Mouse (Mus musculus): Measurements from ENCODE around the gene Cxadr.
"Not testable (repeated sequence)": the region's sequence is repeated elsewhere in the genome, so short reads cannot be mapped to it uniquely, and the experiment has no call there.

Gene Cxadr

DNA sequence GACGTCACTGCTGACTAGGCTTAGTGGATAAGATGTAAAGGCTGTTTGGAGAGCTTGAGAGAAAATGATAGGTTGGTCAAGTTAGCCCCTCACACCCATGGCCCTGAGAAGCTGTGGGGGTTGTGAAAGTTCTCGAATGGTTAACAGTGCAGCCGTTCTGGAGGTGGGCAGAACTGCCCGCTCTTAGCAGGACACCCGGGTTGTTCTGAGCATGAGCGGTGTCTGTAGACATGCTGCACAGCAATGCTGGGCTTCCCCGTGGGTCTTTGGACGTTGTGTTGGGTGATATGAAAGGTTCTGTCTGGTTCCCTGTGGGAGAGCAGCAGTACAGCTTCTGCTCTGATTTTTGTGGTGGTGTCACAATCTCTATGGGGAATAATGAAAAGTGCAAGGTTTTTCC lies 5.3 kb downstream of the Cxadr start:
- CTCF ChIA-PET: no interaction called here

- CTCF ChIA-PET: no interaction called here
These were observed 6.3 kb downstream of the Cxadr start for GRCm38 (mm10) chr16:78307476-78308192.

DNA sequence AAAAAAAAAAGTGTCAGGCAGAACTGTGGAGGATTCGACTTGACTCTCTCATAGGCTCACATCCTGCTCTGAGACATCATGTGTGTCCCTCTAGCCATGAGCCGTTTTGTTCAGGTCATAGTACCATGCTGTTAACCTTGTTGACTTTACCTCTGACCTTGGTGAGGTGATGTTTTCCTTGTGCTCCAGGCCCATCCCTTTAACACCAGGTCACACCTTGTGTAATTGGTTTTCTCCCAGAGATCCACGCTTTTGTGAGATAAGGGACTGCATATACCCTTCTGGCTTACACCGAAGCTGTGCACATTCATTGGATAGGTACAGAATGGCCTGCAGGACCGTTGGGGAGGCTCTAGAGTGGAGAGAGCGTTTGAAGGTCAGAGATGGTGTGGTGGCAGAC lies 8.0 kb downstream of the Cxadr start:
- CTCF ChIA-PET: no interaction called here

DNA sequence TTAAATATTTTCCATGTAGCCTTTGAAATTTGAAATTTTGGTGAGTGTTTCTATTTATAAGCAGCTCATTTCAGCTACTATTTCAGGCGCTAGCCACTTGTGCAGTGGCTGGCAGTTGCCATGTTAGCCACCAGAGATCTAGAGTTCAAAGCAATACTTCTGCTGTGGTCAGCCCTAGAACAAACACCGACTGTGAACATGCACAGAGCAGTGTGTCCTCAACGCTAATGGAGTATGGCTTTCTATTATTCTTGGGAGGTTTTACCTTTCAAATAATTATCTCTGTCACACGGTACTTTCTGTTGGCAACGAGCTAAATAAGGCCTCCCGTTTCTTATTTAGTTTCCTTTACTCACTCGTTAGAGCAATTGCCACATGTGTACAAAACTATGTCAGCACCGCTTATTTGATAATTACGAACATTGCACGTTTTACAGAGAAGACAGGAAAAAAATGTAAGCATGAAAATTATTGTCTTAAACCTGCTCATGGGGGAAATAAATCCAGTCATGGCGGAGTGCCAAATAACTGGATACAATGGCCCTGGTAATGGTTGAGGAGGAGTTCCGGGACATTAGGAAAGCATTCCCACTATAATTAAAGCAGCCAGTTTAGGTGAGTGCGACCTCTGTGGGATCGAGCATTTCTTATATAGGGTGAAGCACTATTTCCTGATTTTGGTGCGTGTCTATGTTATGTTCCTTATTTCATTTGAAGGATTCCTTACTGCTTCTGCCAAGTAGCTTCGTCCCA lies 12.0 kb downstream of the Cxadr start:
- CTCF ChIA-PET: no interaction called here

- CTCF ChIA-PET: no interaction called here
These were observed 12.7 kb downstream of the Cxadr start for GRCm38 (mm10) chr16:78314026-78314425.

GRCm38 (mm10) chr16:78316849-78317248 lies 15.6 kb downstream of the Cxadr start:
- CTCF ChIA-PET: no interaction called here

DNA sequence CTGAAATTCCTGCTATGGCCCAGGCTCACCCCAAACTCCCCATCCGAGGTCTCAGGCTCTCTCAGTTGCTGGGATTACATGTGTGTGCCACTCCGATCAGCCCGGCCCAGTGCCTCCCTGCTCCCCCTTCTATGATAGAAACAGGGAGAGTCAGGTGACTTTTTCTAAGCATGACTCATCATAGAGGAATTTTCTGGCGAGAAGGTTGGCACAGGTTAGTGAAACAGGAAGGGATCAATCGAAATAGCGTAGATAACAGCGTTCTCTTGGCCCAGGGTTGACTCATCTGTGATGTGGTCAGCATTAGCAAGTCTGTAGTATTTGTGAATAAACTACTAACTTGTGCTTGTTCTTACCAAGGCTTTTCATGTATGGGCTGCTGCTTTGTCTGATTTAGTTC lies 16.7 kb downstream of the Cxadr start:
- CTCF ChIA-PET: no interaction called here

DNA sequence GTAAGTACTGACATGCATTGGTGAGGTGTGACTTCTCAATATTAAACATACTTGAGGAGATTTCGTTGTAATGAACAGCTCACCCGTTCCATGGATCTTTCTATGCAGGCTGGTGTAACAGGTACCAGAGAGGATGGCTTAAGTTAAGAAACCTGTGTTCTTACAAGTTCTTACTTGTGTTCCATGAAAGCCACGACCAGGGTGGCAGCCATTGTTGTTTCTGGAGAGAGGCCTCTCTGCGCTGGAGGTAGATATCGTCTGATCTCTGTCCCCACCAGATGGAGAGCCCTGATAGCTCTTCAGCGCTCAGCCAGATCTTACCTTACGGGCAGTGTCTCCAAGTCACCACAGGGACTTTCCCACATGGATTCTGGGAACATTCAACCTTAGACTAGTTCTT lies 18.4 kb downstream of the Cxadr start:
- CTCF ChIA-PET: no interaction called here

GRCm38 (mm10) chr16:78321559-78321958 lies 20.3 kb downstream of the Cxadr start:
- CTCF ChIA-PET: no interaction called here

- CTCF ChIA-PET: no interaction called here
These were observed 20.9 kb downstream of the Cxadr start for GRCm38 (mm10) chr16:78322140-78322539.

DNA sequence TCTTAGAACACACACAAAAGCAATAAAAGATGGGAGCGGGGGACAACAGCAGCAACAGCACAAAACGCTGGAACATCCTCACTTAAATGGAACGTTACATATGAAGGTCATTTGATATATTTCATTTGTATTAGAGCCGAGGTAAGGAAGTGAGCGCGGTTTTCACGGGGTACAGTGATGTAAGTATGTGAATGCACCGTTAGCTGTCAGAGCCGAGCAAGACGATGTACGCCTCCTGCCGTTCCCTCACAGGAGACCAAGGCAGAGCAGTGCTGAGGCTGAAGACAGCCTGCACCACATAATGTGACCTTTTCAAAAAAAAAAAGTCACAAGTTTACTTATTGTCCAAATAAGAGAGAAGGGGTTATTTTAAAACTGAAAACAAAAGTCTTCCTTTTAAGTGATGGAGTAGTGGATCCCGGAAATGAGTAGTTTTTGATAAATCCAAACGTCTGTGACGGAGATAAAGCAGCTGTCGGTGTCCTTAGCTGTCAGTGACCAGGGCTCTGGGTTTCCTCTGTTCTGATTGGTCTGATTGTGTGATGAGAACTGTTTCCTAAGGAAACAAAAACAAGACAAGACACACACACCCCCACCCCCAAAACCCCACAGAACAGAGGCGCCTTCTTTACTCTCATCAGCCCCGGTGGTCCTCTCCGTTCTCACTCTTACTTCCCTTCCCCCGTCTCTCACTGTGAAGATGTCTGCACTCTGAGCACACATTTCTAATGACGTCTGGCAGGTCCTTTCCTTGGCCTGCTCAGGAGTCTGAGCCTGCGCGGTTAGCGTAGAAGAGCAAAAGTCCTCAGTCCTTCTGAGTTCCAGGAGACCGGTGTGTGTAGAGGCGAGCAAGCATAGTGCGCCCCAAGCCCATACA lies 24.9 kb downstream of the Cxadr start:
- CTCF ChIA-PET: no interaction called here

- CTCF ChIA-PET: no interaction called here
These were observed 26.3 kb downstream of the Cxadr start for GRCm38 (mm10) chr16:78327562-78327961.

- CTCF ChIA-PET: no interaction called here
These were observed 26.7 kb downstream of the Cxadr start for GRCm38 (mm10) chr16:78327999-78328398.

- CTCF ChIA-PET: no interaction called here
These were observed 35.9 kb downstream of the Cxadr start for GRCm38 (mm10) chr16:78337226-78337625.

DNA sequence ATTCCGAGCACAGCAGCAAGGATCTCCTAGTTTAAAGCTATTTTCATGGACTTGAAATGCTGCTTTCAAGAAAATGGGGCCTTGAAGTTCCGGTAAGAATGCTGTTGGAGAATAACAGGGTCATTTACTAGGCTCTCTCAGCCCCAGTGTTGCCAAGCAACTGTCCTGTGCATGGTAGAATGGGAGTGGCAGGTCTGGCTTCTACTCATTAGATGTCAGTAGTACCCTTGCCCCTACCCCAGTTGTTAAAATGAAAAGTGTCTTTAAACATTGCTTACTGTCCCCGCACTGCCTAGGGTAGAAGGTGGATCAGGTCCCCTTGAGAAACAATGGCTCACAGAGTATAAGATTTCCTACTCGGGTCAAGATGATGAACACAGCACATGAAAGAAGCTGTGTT lies 40.1 kb downstream of the Cxadr start:
- CTCF ChIA-PET: interaction anchor here (0.6 kb wide), 1 partner anchor 63 kb away, joined by 3 read pairs; no protein-coding TSS in a partner anchor

DNA sequence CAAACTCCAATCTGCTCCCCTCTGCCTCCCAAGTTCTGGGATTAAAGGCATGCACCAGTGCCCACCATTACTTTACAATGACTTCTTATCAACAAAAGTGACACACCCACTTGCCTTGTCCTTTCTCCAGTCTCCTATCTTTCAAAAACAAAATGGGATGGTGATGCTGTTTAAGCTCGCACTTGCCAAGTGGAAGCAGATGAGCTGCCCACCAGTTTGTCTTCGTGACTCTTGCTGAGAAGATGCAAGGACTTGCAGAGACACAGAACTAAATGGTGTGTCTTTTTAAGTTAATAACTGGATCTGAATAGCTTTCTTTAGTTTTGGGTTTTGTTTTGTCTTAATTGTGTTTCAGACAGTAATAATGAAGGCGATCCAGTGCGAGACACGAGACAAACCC lies 41.5 kb downstream of the Cxadr start:
- CTCF ChIA-PET: no interaction called here

DNA sequence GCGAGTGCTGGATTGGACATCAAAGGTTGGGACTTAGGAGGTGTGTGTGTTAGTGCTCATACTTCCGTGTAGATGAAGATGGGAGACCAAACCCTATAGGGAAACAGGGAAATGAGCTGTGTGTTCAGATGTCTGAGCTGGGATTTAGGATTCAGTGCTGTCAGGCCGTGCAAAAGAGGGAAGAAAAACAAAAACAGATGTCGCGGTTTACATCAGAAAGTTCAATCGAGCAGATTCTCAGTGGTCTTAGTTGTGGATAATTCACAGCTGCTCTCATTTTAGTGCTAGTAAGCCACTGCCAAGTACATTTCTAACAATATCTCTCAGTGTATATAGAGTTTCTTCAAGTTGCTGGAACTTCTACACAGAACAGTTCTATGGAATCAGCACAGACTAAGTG lies 42.5 kb downstream of the Cxadr start:
- CTCF ChIA-PET: no interaction called here

DNA sequence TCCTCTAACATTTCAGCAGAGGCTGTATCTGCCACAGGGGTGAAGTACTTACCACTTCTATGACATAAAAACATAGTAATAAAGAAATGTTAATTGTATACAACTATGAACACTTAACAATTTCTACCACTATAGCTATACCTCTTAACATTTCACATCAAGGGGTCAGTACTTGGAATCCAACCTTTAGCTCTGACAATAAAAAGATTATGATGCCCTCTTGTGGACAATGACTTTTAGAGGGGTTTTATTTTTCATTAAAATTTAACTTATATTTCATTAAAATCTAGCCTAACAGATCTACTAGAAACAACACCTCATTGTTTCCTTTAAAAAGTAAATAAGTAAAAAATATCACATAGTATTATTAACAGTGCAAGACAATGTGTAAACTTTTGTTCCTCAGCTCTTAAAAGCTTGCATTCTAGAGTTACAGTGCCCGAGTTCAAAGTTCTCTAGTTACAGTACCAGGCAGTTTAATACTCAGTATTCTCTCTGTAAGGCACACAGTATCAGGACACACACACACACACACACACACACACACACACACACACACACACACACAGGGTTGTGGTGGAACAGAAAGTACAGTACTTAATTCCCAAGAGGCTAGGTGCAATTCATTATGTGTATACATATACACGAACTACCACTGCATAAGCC lies 45.5 kb downstream of the Cxadr start:
- CTCF ChIA-PET: no interaction called here

DNA sequence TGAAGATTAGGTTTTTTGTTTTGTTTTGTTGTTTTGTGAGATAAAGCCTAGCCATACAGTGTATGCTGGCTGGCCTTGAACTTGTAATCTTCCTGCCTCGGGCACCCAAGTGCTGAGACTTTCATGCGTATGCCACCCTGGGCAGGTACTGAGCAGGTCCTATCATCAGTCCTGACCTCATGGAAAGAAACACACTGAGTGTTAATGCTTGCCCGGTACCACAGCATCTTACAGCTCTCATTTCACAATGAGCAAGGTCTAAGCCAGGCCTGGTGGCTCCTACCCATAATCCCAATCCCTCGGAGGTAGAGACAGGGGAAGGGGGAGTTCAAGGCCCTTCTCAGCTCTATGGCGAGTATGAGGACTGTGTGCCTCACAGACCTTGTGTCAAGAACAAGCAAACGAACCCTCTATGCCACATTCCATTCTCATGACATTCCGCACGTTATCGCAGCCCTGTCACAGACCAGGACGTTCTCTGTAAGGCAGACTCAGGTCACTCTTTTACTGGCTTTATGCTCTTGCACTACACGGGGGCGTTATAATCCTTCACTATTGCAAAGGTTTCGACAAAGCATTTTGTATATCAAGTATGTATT lies 46.1 kb downstream of the Cxadr start:
- CTCF ChIA-PET: no interaction called here

DNA sequence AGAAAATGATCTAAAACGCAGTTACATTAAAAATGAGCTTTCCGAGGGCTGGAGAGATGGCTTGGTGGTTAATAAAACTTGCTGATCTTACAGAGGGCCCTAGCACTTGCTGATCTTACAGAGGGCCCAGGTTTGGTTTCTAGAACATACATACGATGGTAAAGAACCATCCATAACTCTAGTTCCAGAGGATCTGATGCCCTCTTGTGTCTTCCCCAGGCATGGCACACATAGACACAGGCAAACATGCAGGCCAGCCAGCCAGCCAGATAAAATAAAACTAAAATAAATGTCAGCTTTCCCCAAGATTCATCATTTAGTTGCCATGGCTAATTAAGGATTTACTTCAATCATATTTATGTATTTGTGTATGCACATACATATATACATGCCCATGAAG lies 56.5 kb downstream of the Cxadr start:
- CTCF ChIA-PET: no interaction called here

GRCm38 (mm10) chr16:78361466-78361865 lies 60.2 kb downstream of the Cxadr start:
- CTCF ChIA-PET: no interaction called here

GRCm38 (mm10) chr16:78364554-78364953 lies 63.3 kb downstream of the Cxadr start:
- CTCF ChIA-PET: not testable (repeated sequence)
